Mouse (Mus musculus) midbrain, embryonic 14.5 days (tissue): ENCODE measurements at regions not wholly inside any gene's neighbourhood (a gene's known extent, or its start where the extent isn't known, plus 50 kb on each side); places are given as distances from the start of the nearest gene placed in this dataset.

Experiments used
- ATAC-seq: fragments of 200-750 bp; cut with Nextera tagmentation; 2 replicates; pipeline ENCODE4 v1.8.0; 2017; ENCODE audit warnings: moderate number of reproducible peaks, moderate library complexity; ENCODE audit not compliant: low FRiP score, low TSS enrichment
- DNase-seq: peaks from one replicate; pipeline ENCODE4 v3.0.0-alpha.2; 2015
- H3K27ac ChIP-seq: fragments of 300-500 bp; sonication (generic); replicated peaks from 2 replicates; pipeline ENCODE4 v1.5.1; 2014; ENCODE audit warnings: mild to moderate bottlenecking, low read depth, low read length, moderate library complexity
- H3K27me3 ChIP-seq: fragments of 300-500 bp; sonication (generic); 2 replicates; pipeline ENCODE4 v1.6.1; 2014; ENCODE audit warnings: low read length, control low read depth, mixed read lengths; ENCODE audit not compliant: control insufficient read depth, insufficient read depth
- H3K36me3 ChIP-seq: fragments of 300-500 bp; sonication (generic); 2 replicates; pipeline ENCODE4 v1.6.1; 2014; ENCODE audit warnings: low read length, control low read depth; ENCODE audit not compliant: control insufficient read depth, insufficient read depth
- H3K4me1 ChIP-seq: fragments of 300-500 bp; sonication (generic); 2 replicates; pipeline ENCODE4 v1.6.1; 2014; ENCODE audit warnings: mild to moderate bottlenecking, antibody characterized with exemption, low read length, control low read depth; ENCODE audit not compliant: control insufficient read depth, insufficient read depth
- H3K4me2 ChIP-seq: fragments of 300-500 bp; sonication (generic); 2 replicates; pipeline ENCODE4 v1.6.1; 2014; ENCODE audit warnings: mild to moderate bottlenecking, low read length, moderate library complexity
- H3K4me3 ChIP-seq: fragments of 300-500 bp; sonication (generic); replicated peaks from 2 replicates; pipeline ENCODE4 v1.5.1; 2014; ENCODE audit warnings: low read depth, low read length
- H3K9ac ChIP-seq: fragments of 300-500 bp; sonication (generic); replicated peaks from 2 replicates; pipeline ENCODE4 v1.6.1; 2014; ENCODE audit warnings: mild to moderate bottlenecking, low read length, moderate library complexity
- H3K9me3 ChIP-seq: fragments of 300-500 bp; sonication (generic); 2 replicates; pipeline ENCODE4 v1.6.1; 2016; ENCODE audit warnings: low read length, control low read depth, mixed read lengths; ENCODE audit not compliant: control insufficient read depth
- WGBS: fragments of 180-500 bp; shearing (Covaris S2); extraction: QIAGEN DNeasy Blood & Tissue Kit; methylation state at CpG from one replicate; pipeline ENCODE4 v1.1.7; 2014; 5-methylcytosine and 5-hydroxymethylcytosine counted together

GRCm38 (mm10) chr12:110044266-110044665, 234.6 kb upstream of the Dio3 start:
- H3K9ac ChIP-seq: no peak overlapping the region
- DNase-seq: no peak
- no peak overlapping the region for H3K4me3 ChIP-seq
- no peak overlapping the region for H3K4me2 ChIP-seq
- H3K36me3 ChIP-seq: no peaks in the 10 kb centered on the region
- ATAC-seq: no peak
- H3K27ac ChIP-seq: no peak overlapping the region
- 76% methylated on average over 5 of the region's 5 CpGs for WGBS
- H3K27me3 ChIP-seq: no peaks in the 10 kb centered on the region
- no peaks in the 10 kb centered on the region for H3K4me1 ChIP-seq
- no peaks in the 10 kb centered on the region for H3K9me3 ChIP-seq

- Histone ChIP-seq H3K9me3 (no peaks in the 10 kb centered on the region), H3K27ac (no peak overlapping the region), H3K4me2 (no peak overlapping the region), H3K27me3 (no peaks in the 10 kb centered on the region), H3K4me1 (no peaks in the 10 kb centered on the region), H3K9ac (no peak overlapping the region), H3K4me3 (no peak overlapping the region), H3K36me3 (no peaks in the 10 kb centered on the region)
- WGBS: 88% methylated on average over 5 of the region's 5 CpGs
- no peak for ATAC-seq
- no peak for DNase-seq
Observed at GRCm38 (mm10) chr12:110044721-110045120, 234.1 kb upstream of the Dio3 start.

GRCm38 (mm10) chr12:110045770-110046330, 233.0 kb upstream of the Dio3 start:
- H3K4me1 ChIP-seq: no peaks in the 10 kb centered on the region
- ATAC-seq: no peak
- H3K36me3 ChIP-seq: no peaks in the 10 kb centered on the region
- H3K9ac ChIP-seq: no peak overlapping the region
- H3K4me3 ChIP-seq: no peak overlapping the region
- 74% methylated on average over 17 of the region's 17 CpGs for WGBS
- DNase-seq: no peak
- no peak overlapping the region for H3K4me2 ChIP-seq
- H3K9me3 ChIP-seq: no peaks in the 10 kb centered on the region
- no peaks in the 10 kb centered on the region for H3K27me3 ChIP-seq
- H3K27ac ChIP-seq: no peak overlapping the region

GRCm38 (mm10) chr12:110046613-110047012, 232.3 kb upstream of the Dio3 start:
- no peak overlapping the region for H3K9ac ChIP-seq
- H3K4me2 ChIP-seq: no peak overlapping the region
- H3K4me3 ChIP-seq: no peak overlapping the region
- H3K4me1 ChIP-seq: no peaks in the 10 kb centered on the region
- ATAC-seq (no peak), DNase-seq (no peak)
- H3K27me3 ChIP-seq: no peaks in the 10 kb centered on the region
- no peaks in the 10 kb centered on the region for H3K9me3 ChIP-seq
- no peak overlapping the region for H3K27ac ChIP-seq
- WGBS: 70% methylated on average over 9 of the region's 9 CpGs
- no peaks in the 10 kb centered on the region for H3K36me3 ChIP-seq

- ATAC-seq (no peak), DNase-seq (no peak)
- H3K27ac ChIP-seq: no peak overlapping the region
- no peak overlapping the region for H3K9ac ChIP-seq
- no peaks in the 10 kb centered on the region for H3K4me1 ChIP-seq
- H3K27me3 ChIP-seq: no peaks in the 10 kb centered on the region
- no peaks in the 10 kb centered on the region for H3K9me3 ChIP-seq
- H3K4me3 ChIP-seq: no peak overlapping the region
- H3K36me3 ChIP-seq: no peaks in the 10 kb centered on the region
- H3K4me2 ChIP-seq: no peak overlapping the region
- WGBS: 78% methylated on average over 16 of the region's 16 CpGs
Observed at GRCm38 (mm10) chr12:110047466-110048250, 231.2 kb upstream of the Dio3 start.

- no peak for DNase-seq
- 90% methylated on average over 10 of the region's 10 CpGs for WGBS
- H3K9ac ChIP-seq: no peak overlapping the region
- H3K4me3 ChIP-seq: no peak overlapping the region
- no peaks in the 10 kb centered on the region for H3K36me3 ChIP-seq
- H3K4me1 ChIP-seq: no peaks in the 10 kb centered on the region
- no peak for ATAC-seq
- H3K9me3 ChIP-seq: no peaks in the 10 kb centered on the region
- no peak overlapping the region for H3K27ac ChIP-seq
- H3K4me2 ChIP-seq: no peak overlapping the region
- no peaks in the 10 kb centered on the region for H3K27me3 ChIP-seq
Observed at GRCm38 (mm10) chr12:110049154-110049736, 229.6 kb upstream of the Dio3 start.

- Histone ChIP-seq H3K27ac (no peak overlapping the region), H3K4me2 (no peak overlapping the region), H3K27me3 (no peaks in the 10 kb centered on the region), H3K9ac (no peak overlapping the region), H3K36me3 (no peaks in the 10 kb centered on the region), H3K9me3 (no peaks in the 10 kb centered on the region), H3K4me1 (no peaks in the 10 kb centered on the region), H3K4me3 (no peak overlapping the region)
- ATAC-seq: no peak
- 84% methylated on average over 5 of the region's 5 CpGs for WGBS
- DNase-seq: no peak
Observed at GRCm38 (mm10) chr12:110059321-110059720, 219.5 kb upstream of the Dio3 start.

GRCm38 (mm10) chr12:110061961-110062360, 216.9 kb upstream of the Dio3 start:
- no peak overlapping the region for H3K9ac ChIP-seq
- no peak overlapping the region for H3K4me2 ChIP-seq
- H3K4me3 ChIP-seq: no peak overlapping the region
- 88% methylated on average over 6 of the region's 6 CpGs for WGBS
- no peak overlapping the region for H3K27ac ChIP-seq
- H3K27me3 ChIP-seq: no peaks in the 10 kb centered on the region
- DNase-seq: no peak
- H3K36me3 ChIP-seq: no peaks in the 10 kb centered on the region
- no peaks in the 10 kb centered on the region for H3K9me3 ChIP-seq
- H3K4me1 ChIP-seq: no peaks in the 10 kb centered on the region
- no peak for ATAC-seq

GRCm38 (mm10) chr12:110063013-110063412, 215.9 kb upstream of the Dio3 start:
- H3K27me3 ChIP-seq: no peaks in the 10 kb centered on the region
- WGBS: 88% methylated on average over 8 of the region's 8 CpGs
- H3K36me3 ChIP-seq: no peaks in the 10 kb centered on the region
- DNase-seq (no peak), ATAC-seq (no peak)
- H3K27ac ChIP-seq: no peak overlapping the region
- 0 out of 2 replicates have a peak, but pooled peaks cover 1% of the 10 kb centered on the region for H3K9me3 ChIP-seq
- H3K9ac ChIP-seq: no peak overlapping the region
- H3K4me2 ChIP-seq: no peak overlapping the region
- no peaks in the 10 kb centered on the region for H3K4me1 ChIP-seq
- no peak overlapping the region for H3K4me3 ChIP-seq
